Mouse (Mus musculus) induced T-regulatory cell, adult 2 months (primary cell): Measurements from ENCODE around the gene Hs1bp3.

ENCODE experiments used
- DNase-seq: peaks from one replicate; pipeline ENCODE4 v3.0.0-alpha.2; 2012; ENCODE audit warnings: low read depth

The Hs1bp3 gene

GRCm38 (mm10) chr12:8336601-8337285 is 23.5 kb downstream of the Hs1bp3 start:
- DNase-seq: no peak

GRCm38 (mm10) chr12:8337286-8338060 is 24.2 kb downstream of the Hs1bp3 start:
- DNase-seq: no peak

DNA sequence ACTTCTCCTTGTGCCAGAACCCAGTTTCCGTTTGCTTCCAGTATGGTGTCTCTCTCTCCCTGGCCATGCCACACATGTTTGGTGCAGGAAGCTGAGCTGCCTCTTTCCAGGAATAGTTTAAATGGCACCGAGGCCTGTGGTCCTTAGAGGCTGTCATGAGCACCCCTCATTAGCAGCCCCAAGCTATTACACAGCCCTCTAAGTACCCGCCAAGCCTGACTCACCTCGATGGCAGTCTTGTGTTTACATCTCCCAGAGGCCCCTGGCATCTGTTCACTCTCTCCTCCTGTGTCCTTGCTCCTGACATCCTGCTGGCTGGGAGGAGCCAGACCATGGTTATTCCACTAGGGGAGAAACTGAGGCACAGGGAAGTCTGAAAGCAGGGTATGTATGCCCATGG is 25.3 kb downstream of the Hs1bp3 start:
- no peak for DNase-seq

DNA sequence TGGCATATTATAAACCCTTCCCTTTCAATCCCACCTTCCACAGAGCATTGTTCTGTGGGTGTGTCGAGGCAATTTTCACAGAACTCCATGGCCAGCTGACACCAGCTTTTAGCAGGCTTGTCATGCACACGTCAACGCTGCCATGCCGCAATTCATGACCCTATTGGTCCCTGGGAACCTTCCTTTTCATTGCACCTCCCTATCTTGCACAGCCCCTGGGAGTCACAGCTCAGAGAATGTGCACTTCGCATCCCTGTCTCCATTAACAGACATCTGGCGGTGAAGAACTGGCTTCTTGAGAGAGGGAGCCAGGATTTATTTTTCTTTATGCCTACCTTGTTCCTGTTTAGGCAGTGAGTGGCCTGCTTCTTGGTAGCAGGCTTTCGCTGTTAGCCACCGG is 25.7 kb downstream of the Hs1bp3 start:
- DNase-seq: no peak

DNA sequence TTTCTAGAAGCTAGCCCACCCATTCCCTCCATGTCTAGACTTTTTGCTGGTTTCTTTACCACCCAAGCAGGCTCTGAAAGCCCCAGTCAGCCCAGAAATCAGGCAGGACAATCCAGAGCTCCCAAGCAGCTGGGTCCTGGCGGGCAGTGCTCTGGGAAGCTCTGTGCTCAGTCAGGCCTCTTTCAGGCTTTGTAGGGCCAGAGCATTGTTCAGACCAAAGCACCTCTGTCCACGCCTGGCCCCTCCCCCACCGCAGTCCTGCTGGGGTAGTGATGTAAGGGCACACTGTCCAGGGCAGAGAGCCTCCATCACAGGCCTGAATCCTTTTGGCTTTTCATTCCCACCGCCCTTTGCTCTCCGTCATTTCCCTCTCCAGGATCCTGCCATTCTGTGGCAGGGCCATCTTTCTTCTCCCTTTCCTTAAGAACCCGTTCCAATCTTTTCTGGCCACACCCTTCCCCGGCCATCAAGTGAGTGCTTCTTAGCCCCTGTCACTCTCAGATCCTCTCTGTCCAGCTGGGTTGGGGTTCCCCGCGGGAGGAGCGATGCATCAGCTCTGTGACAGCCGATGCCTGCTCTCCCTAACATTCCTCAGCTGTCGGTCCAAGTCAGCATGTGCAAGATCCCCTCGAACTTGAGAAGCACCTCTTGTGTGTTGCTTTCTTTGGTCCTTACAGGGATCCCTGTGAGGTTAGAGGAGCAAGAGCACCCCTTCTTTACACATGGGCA is 26.5 kb downstream of the Hs1bp3 start:
- DNase-seq: no peak

GRCm38 (mm10) chr12:8341008-8341407 is 27.8 kb downstream of the Hs1bp3 start:
- no peak for DNase-seq

GRCm38 (mm10) chr12:8343381-8343780 is 30.1 kb downstream of the Hs1bp3 start:
- DNase-seq: no peak

DNA sequence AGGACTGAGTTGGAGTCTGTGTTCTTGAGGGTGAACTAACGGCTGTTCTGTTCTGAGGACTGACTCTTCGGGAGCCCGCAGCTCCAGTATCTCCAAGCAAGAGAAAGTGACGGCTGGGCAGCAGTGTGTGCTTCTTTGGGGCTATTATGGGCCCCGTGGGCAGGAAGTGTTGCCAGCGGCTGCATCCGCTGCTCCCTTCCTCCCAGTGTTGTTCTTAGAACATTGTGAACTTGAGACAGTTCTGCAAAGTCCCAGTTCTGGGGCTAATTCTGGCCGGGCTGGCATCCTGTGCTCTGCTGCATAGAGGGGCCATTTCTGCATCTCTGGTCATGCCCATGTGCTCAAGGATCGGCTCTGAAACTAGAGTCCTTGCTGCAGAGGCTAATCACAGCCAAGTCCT is 31.7 kb downstream of the Hs1bp3 start:
- peak; percentile 38 for DNase-seq

DNA sequence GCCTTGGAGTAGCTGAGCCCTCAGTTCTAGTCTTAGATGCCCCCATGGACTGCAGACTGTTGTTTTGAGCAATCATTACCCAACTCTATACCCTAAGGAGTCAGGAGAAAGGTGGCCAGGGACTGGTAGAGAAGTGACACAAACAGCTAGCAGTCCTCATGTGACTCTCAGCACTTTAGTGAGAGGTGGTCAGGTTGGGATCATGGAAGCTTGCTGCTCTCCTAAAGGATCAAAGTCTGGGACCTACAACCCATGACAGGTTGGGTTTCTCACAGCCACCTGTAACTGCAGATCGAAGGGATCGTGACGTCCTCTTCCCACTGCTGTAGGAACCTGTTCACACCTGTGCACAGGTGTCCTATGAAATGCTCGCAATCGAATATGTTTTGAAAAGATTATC is 32.3 kb downstream of the Hs1bp3 start:
- no peak for DNase-seq

DNA sequence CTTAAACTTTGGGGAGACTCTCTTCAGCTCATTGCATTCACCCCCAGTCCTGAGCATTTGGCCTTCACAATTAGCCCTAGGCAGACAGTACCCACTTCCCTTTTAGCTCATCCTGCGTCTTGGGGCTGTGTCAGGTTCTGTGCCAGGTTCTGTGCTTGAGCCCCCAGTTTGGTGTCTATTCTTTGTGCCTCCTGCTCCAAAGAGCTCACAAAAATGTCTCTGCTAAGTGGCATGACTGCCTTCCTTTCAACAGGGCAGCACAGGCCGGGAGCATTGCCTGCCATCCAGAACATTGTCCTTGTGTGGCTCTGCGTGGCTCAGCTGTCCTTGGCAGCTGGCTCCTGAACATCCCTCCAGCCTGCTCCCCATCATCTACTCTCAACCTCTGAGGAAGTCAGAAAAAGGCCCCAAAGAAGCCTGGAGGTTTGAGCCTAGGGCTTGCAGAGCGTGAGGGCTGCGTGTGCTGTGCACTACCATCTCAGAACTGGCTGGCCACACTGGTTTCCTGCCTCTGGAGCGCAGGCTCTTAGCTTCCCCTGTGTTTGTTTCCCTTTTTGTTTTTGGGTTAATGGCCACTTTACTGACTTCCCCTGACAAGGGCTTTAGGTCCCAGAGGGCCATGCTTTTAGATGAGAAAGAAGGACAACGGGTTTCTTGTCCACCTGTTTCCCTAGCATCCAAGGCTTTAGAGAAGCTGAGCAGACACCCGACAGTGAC is 34.7 kb downstream of the Hs1bp3 start:
- no peak for DNase-seq

GRCm38 (mm10) chr12:8348733-8349513 is 35.7 kb downstream of the Hs1bp3 start:
- no peak for DNase-seq

DNA sequence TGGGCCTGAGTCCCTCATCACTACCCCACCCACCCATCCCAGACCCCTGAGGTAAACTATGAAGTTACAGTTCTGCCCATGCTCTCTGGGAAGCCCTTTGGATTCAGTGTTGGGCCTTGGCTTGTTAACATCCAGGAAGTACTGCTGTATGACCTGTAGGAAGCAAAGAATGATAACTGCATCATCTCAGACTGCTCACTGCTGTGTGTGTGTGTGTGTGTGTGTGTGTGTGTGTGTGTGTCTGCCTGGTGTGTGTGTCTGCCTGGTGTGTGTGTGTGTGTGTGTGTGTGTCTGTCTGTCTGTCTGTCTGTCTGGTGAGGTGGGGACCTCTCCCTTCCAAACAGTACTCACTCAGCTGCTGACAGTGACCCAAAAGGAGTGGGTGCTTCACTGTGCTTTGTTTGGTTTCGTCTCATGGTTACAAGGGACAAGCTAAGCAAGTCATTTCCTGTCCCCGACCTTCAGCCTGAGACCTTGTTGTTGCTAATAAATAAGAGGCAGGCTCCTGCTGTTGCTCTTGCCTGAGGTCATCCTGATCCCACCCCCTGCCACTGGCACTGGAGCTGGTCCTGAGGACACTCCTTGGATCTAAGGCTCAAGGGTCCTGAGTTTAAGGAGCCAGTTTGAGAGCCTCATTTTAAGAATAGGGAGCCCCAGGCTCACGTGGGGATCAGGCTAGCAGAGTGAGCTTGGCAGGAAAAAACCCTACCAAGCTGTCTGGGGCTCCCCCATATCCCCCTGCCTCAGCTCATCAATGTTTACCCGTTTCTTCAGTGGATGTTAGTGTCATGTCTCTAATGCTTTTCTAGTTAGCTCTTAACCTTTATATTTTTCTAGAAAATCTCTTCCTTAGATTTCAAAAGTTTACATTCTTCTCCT is 38.0 kb downstream of the Hs1bp3 start:
- DNase-seq: peak; percentile 76

- peak; percentile 43 for DNase-seq
Observed at GRCm38 (mm10) chr12:8353071-8353470, 39.8 kb downstream of the Hs1bp3 start.

DNA sequence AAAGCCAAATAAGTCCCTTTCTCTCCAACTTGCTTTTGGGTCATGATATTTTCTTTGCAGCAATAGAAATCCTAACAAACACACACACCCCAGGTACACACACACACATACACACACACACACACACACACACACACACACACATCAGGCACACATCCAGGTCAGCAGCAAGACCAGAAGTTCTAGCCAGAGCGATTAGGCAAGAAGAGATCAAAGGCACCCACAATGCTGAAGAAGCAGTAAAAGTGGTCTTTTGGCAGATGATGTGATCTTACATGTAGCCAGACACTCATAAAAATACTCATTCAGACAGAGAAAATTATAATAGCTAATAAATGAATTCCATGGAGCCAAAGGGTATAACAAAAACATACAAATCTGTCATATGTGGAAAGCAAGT is 41.0 kb downstream of the Hs1bp3 start:
- DNase-seq: no peak

DNA sequence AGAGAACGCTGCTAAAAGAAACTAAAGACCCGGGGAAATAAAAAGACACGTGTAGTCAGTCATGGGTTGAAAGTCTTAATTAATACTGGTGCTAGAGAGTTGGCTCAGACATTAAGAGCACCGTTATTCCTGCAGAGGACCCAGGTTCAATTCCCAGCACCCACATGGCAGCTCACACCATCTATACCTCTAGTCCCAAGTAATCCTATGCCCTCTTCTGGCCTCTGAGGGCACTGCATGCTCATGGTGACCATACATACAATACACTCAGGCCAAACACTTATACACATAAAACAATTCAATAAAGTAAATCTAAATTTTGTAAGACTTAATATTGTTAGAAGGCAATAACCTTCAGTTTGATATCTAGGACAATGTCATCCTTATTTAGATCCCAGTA is 41.8 kb downstream of the Hs1bp3 start:
- no peak for DNase-seq

DNA sequence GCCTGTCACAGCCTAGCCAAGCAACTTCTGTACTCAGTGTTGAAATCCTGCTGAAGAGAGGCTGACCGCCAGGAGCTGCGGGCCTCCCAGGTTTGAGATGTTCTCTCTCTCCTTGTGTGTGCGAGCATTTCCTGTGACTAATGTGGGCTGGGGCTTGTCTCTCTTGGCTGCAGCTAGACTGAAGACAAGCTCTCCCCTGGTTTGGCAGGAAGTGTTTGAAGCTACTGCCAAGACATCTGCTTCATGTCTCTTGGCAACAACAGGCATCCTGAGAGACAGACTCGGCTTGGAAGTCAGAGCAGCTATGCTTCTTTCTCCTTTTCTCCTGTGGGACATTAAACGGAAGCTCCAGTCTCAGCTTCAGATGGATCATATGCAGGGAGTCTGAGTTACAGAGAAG is 44.2 kb downstream of the Hs1bp3 start:
- peak; percentile 38 for DNase-seq

- DNase-seq: no peak
Observed at GRCm38 (mm10) chr12:8358344-8358966, 45.2 kb downstream of the Hs1bp3 start.

GRCm38 (mm10) chr12:8359418-8360112 is 46.3 kb downstream of the Hs1bp3 start:
- DNase-seq: peak; percentile 74

DNA sequence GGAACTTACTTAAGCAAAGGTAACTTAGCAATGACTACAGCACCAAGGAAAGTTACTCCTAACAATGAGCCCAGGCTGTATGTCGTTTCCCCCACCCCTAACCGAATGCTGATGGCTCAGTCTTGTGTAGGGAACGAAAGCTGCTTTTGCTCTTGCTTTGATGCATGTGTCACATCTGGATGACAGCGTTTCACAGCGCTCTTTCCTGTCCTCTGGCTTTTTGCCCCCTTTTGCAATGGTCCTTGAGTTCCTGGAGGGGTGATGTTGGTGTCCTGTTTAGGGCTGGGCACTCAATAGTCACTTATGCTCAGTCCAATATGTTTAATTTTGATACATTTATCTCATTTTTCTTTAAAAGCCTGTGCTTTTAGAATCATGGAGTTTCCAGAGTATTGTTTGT is 48.6 kb downstream of the Hs1bp3 start:
- DNase-seq: no peak
